Mouse (Mus musculus): Measurements from ENCODE around the gene Zfp345.
"Not testable (repeated sequence)": the region's sequence is repeated elsewhere in the genome, so short reads cannot be mapped to it uniquely, and the experiment has no call there.

Zfp345 gene

DNA sequence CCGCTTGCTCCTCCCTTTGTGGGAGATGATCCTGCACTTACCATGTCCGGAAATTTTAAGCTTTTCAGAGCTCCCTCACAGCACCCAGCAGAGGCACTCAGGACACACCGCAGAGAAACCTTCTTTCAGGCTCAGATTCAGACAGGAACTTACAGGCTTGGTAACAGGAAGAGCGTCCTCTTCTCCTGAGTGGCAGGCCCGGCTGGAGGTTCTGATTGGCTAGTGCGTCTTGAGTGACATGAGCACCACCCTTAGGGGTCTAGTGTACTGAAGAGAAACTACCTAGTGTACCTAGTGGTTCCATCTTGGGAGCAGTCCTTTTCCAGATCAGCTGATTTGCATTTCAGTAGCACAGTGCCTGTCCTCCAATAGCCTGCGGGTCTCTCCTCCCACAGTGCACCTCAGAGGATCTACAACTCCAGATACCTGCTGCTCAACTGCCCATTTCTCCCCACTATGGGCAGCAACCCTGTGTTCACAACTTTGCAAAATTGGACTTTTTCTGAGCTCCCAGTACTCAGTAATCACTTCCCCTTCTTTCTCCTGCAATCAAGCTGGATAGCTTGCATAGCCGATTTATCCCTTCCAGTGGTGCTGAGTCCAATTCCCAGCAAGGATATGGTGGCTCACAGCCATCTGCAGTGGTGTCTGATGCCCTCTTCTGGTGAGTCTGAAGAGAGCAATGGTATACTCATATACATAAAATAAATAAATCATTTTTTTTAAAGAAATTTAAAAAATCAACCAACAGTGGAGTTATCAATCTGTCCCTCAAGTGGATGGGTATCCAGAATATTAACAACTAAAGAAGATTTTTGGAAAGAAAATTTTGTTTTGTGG is at the start of gene Zfp345:
Gene Zfp345, minus strand, starts transcription at position 153 of the 840 bp plus-strand sequence.
- not testable (repeated sequence) for DNase-seq (ENCODE audit: low spot score in 2 of 2)

DNA sequence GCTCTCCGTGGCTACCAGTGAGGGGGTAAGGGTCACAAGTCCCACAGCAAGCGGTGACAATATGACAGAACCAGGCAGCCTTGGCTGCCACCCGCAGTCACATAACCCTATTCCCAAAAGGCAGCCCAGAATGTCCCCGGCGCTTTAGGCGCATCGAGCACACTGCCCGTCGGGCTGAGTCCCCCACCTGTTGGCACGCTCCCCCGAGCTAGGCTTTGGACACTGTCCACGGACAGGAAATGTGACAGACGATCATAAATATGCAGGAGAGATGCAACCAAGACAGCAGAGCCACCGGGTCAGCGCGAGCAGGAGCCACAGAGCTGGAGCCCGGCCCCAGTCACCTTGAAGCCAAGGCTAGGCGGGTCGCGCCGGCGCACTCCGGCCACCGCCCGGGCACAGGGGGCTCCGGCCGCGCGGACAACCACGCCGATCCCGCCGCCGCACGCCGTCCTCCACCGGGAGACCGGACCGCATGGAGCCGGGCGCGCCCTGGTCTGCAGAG is 40.9 kb upstream of the Zfp345 start:
- no peak for DNase-seq (ENCODE audit: low spot score in 2 of 2)

DNA sequence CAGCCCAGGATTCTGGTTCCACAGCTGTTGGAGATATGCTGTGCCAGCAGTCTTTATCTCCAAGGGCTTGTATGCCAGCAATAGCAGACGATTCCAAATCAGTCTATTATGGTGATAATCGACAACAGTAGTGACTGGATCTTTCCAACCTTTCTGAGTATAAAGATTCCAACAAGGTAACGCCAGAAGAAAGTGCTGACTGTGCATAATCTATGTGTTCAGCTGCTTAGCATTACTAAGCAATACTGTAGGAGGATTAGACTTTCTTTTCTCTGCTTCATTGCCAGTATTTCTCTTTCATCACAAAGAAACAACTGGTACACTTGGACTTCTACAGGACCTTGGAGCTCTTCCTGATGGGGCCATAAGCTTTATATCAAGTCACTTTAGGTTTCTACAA is 27.9 kb upstream of the Zfp345 start:
- DNase-seq (ENCODE audit: low spot score in 2 of 2): no peak

DNA sequence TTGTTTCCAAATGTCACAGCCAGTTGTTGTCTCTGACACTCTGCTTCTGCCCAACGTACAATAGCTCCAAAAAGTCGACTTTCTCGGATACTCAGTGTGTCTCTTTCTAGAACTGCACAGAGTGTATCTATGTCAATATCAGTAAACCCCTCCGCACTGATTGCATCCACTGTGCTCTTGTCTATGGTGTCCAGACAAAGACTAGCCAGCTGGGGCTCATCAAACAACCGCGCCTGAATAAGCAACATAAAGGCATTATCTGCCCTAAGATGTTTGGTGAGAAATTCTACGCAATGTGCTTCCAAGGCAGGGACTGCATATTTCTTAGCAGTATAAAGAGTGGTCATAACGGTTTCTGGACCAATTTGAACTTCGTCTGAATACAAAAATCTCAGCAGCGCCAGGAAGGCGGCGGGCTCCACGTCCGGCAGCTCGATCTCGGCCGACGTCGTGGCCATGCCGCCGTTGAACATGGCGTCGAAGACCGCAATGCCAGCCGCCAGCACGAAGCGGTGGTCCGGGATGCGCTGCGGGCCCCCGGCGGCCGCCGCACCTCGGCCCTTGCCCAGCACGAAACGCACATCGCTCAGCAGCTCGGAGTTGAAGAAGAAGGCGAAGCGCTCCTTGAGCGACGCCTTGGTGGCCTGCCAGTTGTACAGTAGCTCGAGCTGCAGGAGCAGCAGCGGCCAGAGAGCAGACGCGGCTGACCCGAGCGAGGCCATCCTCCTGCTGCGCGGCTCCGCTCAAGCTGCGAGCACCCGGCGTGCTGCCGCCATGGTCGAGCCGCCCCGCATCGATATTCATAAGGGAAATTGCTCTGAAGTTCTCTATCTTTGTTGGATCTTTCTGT is 15.5 kb upstream of the Zfp345 start:
- not testable (repeated sequence) for DNase-seq (ENCODE audit: low spot score in 2 of 2)

DNA sequence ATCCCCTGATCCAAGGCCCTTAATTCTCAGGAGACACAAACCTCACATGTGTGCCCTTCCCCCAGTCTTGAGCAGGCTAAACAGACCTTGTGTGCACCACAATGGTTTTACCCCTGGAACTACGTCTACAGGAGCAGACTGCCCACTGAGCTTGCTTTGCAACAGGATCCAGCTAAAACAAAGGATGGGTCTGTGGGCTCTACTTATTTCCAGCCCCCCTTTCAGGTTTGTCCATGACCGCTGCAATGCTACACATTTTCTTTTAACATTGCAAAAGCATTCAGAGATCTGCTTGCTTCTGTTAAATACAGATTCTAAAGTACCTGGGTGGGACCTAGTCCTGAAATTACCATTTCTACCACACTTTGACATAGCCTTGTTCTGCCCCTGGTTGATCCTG is 8.1 kb upstream of the Zfp345 start:
- DNase-seq (ENCODE audit: low spot score in 2 of 2): no peak

DNA sequence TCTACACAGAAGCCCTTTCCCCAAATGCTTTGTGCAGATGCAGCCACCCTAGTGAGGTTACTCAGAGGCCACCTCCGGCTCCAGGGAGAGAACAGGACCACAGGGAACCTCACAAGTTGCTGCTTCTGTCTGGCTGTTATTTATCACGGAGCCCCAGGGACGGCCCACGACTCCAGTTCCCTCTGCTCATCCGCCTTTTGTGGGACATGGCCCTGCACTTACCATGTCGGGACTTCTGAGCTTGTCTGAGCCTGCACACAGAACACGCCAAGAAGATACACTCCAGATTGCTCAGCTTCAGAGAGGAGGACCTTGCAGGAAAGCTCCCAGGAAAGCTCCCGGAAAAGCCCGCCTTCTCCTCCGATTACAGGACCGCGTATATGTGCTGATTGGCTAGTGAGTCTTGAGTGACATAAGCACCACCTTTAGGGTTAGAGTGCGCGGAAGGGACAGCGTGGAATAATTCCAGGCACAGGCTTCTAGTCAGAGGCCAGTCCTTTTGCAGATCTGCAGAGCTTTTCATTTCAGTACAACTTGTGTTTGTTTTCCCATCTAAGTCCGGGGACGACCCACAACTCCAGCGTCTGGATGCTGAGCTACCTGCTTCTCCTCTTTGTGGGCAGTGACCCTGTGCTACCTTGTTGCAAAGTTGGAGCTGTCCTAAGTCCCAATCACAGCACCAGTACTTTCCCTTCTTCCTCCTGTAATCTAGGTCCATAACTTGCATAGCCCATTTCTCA is 33.5 kb downstream of the Zfp345 start, which contains the start of gene Zfp442:
Gene Zfp442, minus strand, starts transcription at position 307 of the 740 bp plus-strand sequence.
- peak; percentile 61 to 72 for DNase-seq (ENCODE audit: low spot score in 2 of 2)

DNA sequence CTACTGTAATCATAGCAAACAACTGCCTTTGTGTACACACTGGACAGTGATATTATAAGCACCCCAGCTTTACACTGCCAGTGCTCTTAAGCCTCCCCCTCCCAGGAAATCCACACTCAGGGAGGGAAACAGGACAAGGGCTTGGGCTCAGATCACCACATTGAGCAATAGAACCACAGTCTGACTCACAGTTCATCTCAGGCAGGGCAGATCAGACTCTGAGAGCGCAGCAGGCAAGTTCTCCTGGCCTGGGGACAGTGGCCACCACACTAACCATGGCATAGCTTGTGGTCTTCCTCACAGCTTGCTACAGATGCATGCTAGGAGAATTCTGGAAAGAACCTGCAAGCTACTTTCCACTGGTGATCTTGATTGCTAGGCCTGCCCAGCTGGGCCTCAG is 45.8 kb downstream of the Zfp345 start:
- not testable (repeated sequence) for DNase-seq (ENCODE audit: low spot score in 2 of 2)

Measured in frontal cortex, postnatal 36 days (tissue).